Mouse (Mus musculus) liver, adult 2 months (tissue): ENCODE results near the gene Kcnd3.

Source experiments
- CTCF ChIP-seq: fragments of 200-500 bp; IDR thresholded peaks from 2 replicates; pipeline ENCODE4 v1.5.1; 2011; ENCODE audit warnings: low read depth, low read length, control low read depth
- POLR2A ChIP-seq: fragments of 200-500 bp; IDR thresholded peaks from 2 replicates; pipeline ENCODE4 v1.6.1; 2011; ENCODE audit warnings: low read length, control low read depth; ENCODE audit not compliant: insufficient read depth; ENCODE audit errors: extremely low read depth

GRCm38 (mm10) chr3:105714091-105714819 lies 262.1 kb downstream of the Kcnd3 start:
- TF ChIP-seq CTCF = no peak
- TF ChIP-seq POLR2A = no peak
